25 mouse cellular contexts compared by ENCODE assay signal in the genomic region with DNA sequence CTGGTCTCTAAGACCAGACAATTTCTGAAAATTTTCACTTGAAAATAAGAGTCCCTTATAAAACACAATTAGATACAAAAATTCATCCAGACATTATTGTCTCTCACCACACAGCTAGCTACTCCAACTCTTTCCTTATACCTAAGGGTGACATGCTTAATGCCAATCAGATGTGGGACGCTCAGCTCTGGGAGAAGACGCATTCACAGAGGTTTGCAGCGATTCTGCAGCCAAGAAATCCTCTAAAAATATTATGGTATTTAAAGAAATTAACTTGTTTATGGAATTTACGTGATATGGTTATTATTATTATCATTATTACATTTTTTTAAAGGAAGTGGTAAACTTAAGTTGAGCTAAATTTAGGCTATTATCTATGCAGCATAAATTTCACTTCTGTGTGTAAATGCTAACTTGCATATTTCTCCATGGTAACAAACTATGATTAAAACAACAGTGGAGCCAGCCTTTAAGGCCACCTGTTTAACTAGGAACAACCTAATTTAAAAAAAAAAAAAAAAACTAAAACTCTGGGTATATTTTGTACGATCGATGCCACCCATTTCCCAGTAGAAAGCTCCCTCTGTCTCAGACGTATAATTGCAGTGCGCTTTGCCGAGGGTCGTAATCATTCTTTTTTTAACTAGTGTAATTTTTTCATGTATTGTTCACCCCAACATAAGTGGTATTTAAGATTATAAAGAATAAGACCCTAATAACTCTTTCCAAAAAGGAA.
DNase-seq lines count a peak whose midpoint lies in the region; ATAC-seq and TF ChIP-seq lines count a peak whose summit lies in the region.
"Had no signal": no experiment of that assay in that cellular context is flagged by ENCODE, and none has a peak within 500 bp of the region (broad histone marks: within the 10 kb centered on the region; RNA-seq: fewer than 3 reads in every experiment).

No protein-coding gene starts in this region.

- no peaks in the 10 kb centered on the region for H3K9me3 ChIP-seq in megakaryocyte, embryonic 14.5 days
- H3K9me3 ChIP-seq: heart, embryonic 15.5 days; hindbrain, embryonic 12.5 days; limb, embryonic 12.5 days; liver, embryonic 15.5 days; neural tube, embryonic 15.5 days had no signal

- H3K36me3 ChIP-seq in megakaryocyte, embryonic 14.5 days (replicated peaks; ENCODE audit: low read length) = peaks cover 9% of the 10 kb centered on the region
- H3K36me3 ChIP-seq: heart, embryonic 15.5 days; hindbrain, embryonic 12.5 days; limb, embryonic 12.5 days; liver, embryonic 15.5 days; neural tube, embryonic 15.5 days had no signal

- no peaks in the 10 kb centered on the region for H3K27me3 ChIP-seq in megakaryocyte, embryonic 14.5 days (replicated peaks)
- H3K27me3 ChIP-seq: heart, embryonic 15.5 days; hindbrain, embryonic 12.5 days; liver, embryonic 15.5 days; neural tube, embryonic 15.5 days had no signal

- no peak for TF ChIP-seq CTCF in left cerebral cortex, adult 2 months (IDR thresholded peaks at IDR 0.05)

- DNase-seq in left cerebral cortex, adult 2 months (ENCODE audit: extremely low spot score in 1 of 2, low spot score in 2 of 2) = no peak
- no peak for DNase-seq in gastrocnemius, postnatal 4 days (ENCODE audit: low spot score in 2 of 2)
- no peak for DNase-seq in lung, postnatal 14 days
- DNase-seq: adrenal gland, postnatal 25 days; cerebellum, adult 2 months; cerebellum, postnatal 14 days; kidney, adult 9 months; kidney, postnatal 10 days; lung, embryonic 14.5 days; right cerebral cortex, postnatal 25 days; thymus, adult 2 months; thymus, postnatal 36 days had no signal

- peak overlapping the region; percentile 59 for H3K4me3 ChIP-seq in megakaryocyte, embryonic 14.5 days (replicated peaks)
- no peak overlapping the region for H3K4me3 ChIP-seq in left cerebral cortex, adult 2 months
- H3K4me3 ChIP-seq: erythroblast, embryonic 14.5 days; heart, embryonic 15.5 days; hindbrain, embryonic 12.5 days; limb, embryonic 12.5 days; liver, embryonic 15.5 days; neural tube, embryonic 15.5 days had no signal

- ATAC-seq in megakaryocyte, adult 5-6 weeks (ENCODE audit: poor library complexity, severe bottlenecking) = no peak
- ATAC-seq in CD4-positive, CD25-positive, alpha-beta regulatory T cell, adult 4 months = peak; percentile 30
- ATAC-seq in inflammation-experienced regulatory T-cells, adult 6 months = peak; percentile 23
- ATAC-seq: forebrain, embryonic 16.5 days; hindbrain, postnatal 0 days; intestine, embryonic 16.5 days had no signal

- peaks cover 39% of the 10 kb centered on the region for H3K4me1 ChIP-seq in megakaryocyte, embryonic 14.5 days

- no peak overlapping the region for H3K27ac ChIP-seq in left cerebral cortex, adult 2 months
- H3K27ac ChIP-seq: heart, embryonic 15.5 days; hindbrain, postnatal 0 days; limb, embryonic 12.5 days; liver, embryonic 15.5 days; neural tube, embryonic 15.5 days had no signal

- intact Hi-C loops in left cerebral cortex, adult 2 months (cut with DNase I) = loop anchor here (5.0 kb wide), 1 partner anchor 182 kb away; a partner anchor contains a TSS
